Mouse (Mus musculus): ENCODE measurements around the gene Slc10a7. TPM values are rescaled to one million over a fixed set of nuclear protein-coding genes. Genes with fewer than 3 reads are reported as not detected.

Slc10a7 gene
- polyA plus RNA-seq, 1 experiment from 2014 or later, result 11.2 TPM

DNA sequence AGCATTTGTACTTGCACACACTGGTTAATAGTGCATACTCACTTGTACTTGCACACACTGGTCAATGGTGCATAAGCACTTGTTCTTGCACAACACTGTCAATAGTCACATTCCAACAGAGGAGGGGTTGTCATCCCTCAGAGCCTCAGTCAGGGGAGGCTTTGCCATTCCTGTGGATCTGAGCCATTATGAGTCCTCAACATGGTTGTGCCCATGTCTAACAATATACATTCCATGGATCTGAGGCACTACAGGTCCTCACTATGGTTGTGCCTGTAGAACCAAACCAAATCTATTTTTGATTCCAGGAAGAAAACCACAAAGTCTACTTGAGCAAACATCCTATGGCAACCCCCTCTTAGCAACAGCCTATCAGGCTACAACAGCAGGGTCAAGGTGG is 250.0 kb downstream of the Slc10a7 start:
- ATAC-seq (ENCODE audit: low FRiP score), result no peak
- H3K36me3 ChIP-seq (replicated peaks), result no peaks in the 10 kb centered on the region
- H3K9me3 ChIP-seq, result peaks cover 6% of the 10 kb centered on the region; the same call in 1 of the 2 replicates
- no peaks in the 10 kb centered on the region for H3K4me1 ChIP-seq
- no peak overlapping the region for H3K4me3 ChIP-seq (replicated peaks)
- no peak overlapping the region for H3K27ac ChIP-seq
- H3K4me2 ChIP-seq, result no peak overlapping the region
- no peaks in the 10 kb centered on the region for H3K27me3 ChIP-seq
- H3K9ac ChIP-seq, result no peak overlapping the region

GRCm38 (mm10) chr8:78764976-78765375 is 255.8 kb downstream of the Slc10a7 start:
- Histone ChIP-seq H3K9me3 (peaks cover 6% of the 10 kb centered on the region; the same call in 1 of the 2 replicates), H3K9ac (no peak overlapping the region)
- ATAC-seq (ENCODE audit: low FRiP score), result no peak

DNA sequence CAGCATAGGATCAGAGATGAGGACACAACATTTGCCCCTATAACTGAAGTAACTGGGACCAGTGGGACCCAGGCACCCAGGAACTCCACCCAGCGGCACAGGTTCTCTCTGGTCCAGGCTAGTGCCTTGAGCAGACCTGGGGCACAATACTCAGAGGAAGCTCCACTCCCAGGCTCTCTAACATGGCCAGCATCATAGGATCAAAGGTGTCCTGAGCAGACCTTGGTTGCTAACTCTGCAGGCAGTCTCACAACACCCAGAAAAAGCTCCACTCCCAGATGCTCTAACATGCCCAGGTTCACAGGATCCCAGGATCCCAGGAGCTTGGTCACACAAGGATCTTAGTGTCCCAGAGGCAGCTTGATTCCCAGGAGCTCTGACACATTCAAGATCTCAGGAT is 256.4 kb downstream of the Slc10a7 start:
- no peak overlapping the region for H3K4me3 ChIP-seq (replicated peaks)
- H3K36me3 ChIP-seq (replicated peaks), result no peaks in the 10 kb centered on the region
- no peak overlapping the region for H3K4me2 ChIP-seq
- no peak overlapping the region for H3K27ac ChIP-seq
- no peak for ATAC-seq (ENCODE audit: low FRiP score)
- no peaks in the 10 kb centered on the region for H3K27me3 ChIP-seq
- peaks cover 6% of the 10 kb centered on the region; the same call in 1 of the 2 replicates for H3K9me3 ChIP-seq
- H3K4me1 ChIP-seq, result no peaks in the 10 kb centered on the region
- H3K9ac ChIP-seq, result no peak overlapping the region
- 95% methylated on average over 1 of the region's 1 CpGs for WGBS

More at GRCm38 (mm10) chr8:78764976-78765375, 255.8 kb downstream of the Slc10a7 start:
- no peak overlapping the region for H3K4me3 ChIP-seq (replicated peaks)
- H3K4me2 ChIP-seq, result no peak overlapping the region
- no peaks in the 10 kb centered on the region for H3K4me1 ChIP-seq
- H3K27ac ChIP-seq, result no peak overlapping the region
- H3K36me3 ChIP-seq (replicated peaks), result no peaks in the 10 kb centered on the region
- H3K27me3 ChIP-seq, result no peaks in the 10 kb centered on the region

GRCm38 (mm10) chr8:78770584-78770983 is 261.4 kb downstream of the Slc10a7 start:
- Histone ChIP-seq H3K27me3 (no peaks in the 10 kb centered on the region), H3K36me3 (replicated peaks) (no peaks in the 10 kb centered on the region), H3K9ac (no peak overlapping the region), H3K4me2 (no peak overlapping the region), H3K4me1 (no peaks in the 10 kb centered on the region), H3K27ac (no peak overlapping the region), H3K9me3 (no peaks in the 10 kb centered on the region), H3K4me3 (replicated peaks) (no peak overlapping the region)
- ATAC-seq (ENCODE audit: low FRiP score), result no peak
- WGBS, result 94% methylated on average over 3 of the region's 3 CpGs

GRCm38 (mm10) chr8:78771256-78771655 is 262.1 kb downstream of the Slc10a7 start:
- H3K4me3 ChIP-seq (replicated peaks), result no peak overlapping the region
- 74% methylated on average over 7 of the region's 7 CpGs for WGBS

DNA sequence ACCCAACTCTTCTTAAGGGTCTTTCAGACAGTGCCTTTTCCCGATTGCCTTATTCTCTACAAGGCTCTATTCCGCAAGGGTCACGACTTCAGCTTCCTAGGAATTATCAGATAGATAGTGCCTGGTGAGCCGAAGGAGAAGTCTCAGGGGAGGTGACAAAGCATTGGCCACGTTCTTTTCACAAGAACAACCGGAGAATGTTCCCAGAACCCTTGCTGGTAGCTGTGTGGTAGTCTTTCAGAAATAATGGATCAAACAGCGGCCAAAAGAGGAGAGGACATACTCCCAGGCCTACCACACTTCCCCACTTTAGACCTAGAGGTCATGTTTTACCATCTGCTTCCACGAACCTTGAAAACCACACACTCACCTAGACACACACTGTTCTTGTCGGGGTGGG is 267.7 kb downstream of the Slc10a7 start:
- no peak overlapping the region for H3K4me2 ChIP-seq
- H3K9ac ChIP-seq, result no peak overlapping the region
- H3K4me3 ChIP-seq (replicated peaks), result no peak overlapping the region
- 91% methylated on average over 9 of the region's 9 CpGs for WGBS
- no peaks in the 10 kb centered on the region for H3K4me1 ChIP-seq
- no peak overlapping the region for H3K27ac ChIP-seq
- H3K9me3 ChIP-seq, result no peaks in the 10 kb centered on the region
- H3K27me3 ChIP-seq, result no peaks in the 10 kb centered on the region
- ATAC-seq (ENCODE audit: low FRiP score), result no peak
- H3K36me3 ChIP-seq (replicated peaks), result no peaks in the 10 kb centered on the region

More at GRCm38 (mm10) chr8:78771256-78771655, 262.1 kb downstream of the Slc10a7 start:
- Histone ChIP-seq H3K4me2 (no peak overlapping the region), H3K27me3 (no peaks in the 10 kb centered on the region), H3K27ac (no peak overlapping the region), H3K4me1 (no peaks in the 10 kb centered on the region), H3K36me3 (replicated peaks) (no peaks in the 10 kb centered on the region), H3K9ac (no peak overlapping the region), H3K9me3 (no peaks in the 10 kb centered on the region)
- ATAC-seq (ENCODE audit: low FRiP score), result no peak

Other genes starting within 250 kb of the Slc10a7 start
- not detected in 2 replicates for gene Pou4f2, start 72.7 kb upstream of the Slc10a7 start, polyA plus RNA-seq (2016; fragmentation: Nextera tagmentation; extraction: Ambion mirVana)
- gene Rbmxl1, start 448 bp upstream of the Slc10a7 start, polyA plus RNA-seq (2016; fragmentation: Nextera tagmentation; extraction: Ambion mirVana), result 345 and 356 TPM in 2 replicates